Mouse (Mus musculus) megakaryocyte, embryonic 14.5 days (primary cell): ENCODE measurements around the gene Atp13a2. TPM values are rescaled to one million over a fixed set of nuclear protein-coding genes. Genes with fewer than 3 reads are reported as not detected.

Experiments used
- H3K27me3 ChIP-seq: replicated peaks from 2 replicates; pipeline ENCODE3; 2012; ENCODE audit warnings: inconsistent platforms
- H3K36me3 ChIP-seq: replicated peaks from 2 replicates; pipeline ENCODE3; 2012; ENCODE audit warnings: low read length, inconsistent platforms, mixed read lengths
- H3K4me1 ChIP-seq: 2 replicates; pipeline ENCODE4 v1.6.1; 2012; ENCODE audit warnings: inconsistent platforms
- H3K4me3 ChIP-seq: replicated peaks from 2 replicates; pipeline ENCODE3; 2012; ENCODE audit warnings: moderate library complexity, mild to moderate bottlenecking, inconsistent platforms
- H3K9me3 ChIP-seq: 2 replicates; pipeline ENCODE4 v1.6.1; 2012; ENCODE audit warnings: inconsistent platforms
- FLI1 ChIP-seq: IDR thresholded peaks from 2 replicates; pipeline ENCODE4 v1.6.1; 2012; ENCODE audit warnings: low read length, inconsistent platforms, mixed read lengths
- GATA1 ChIP-seq: IDR thresholded peaks from 3 replicates; pipeline ENCODE4 v1.6.1; 2012; ENCODE audit warnings: mixed read lengths, low read length, inconsistent platforms, borderline replicate concordance
- polyA plus RNA-seq: library from polyadenylated mRNA; stranded (reverse); fragments of >175 nt; gene quantifications from 2 replicates; pipeline ENCODE4 v1.2.3, GENCODE M21; 2012; ENCODE audit warnings: low replicate concordance; ENCODE audit not compliant: insufficient read depth

The Atp13a2 gene
- polyA plus RNA-seq, 1 experiment, result 373 TPM

- no peak for TF ChIP-seq GATA1
- no peak for TF ChIP-seq FLI1
- H3K36me3 ChIP-seq, result no peaks in the 10 kb centered on the region
These were observed 27.4 kb downstream of the Atp13a2 start for GRCm38 (mm10) chr4:141014114-141014513.

DNA sequence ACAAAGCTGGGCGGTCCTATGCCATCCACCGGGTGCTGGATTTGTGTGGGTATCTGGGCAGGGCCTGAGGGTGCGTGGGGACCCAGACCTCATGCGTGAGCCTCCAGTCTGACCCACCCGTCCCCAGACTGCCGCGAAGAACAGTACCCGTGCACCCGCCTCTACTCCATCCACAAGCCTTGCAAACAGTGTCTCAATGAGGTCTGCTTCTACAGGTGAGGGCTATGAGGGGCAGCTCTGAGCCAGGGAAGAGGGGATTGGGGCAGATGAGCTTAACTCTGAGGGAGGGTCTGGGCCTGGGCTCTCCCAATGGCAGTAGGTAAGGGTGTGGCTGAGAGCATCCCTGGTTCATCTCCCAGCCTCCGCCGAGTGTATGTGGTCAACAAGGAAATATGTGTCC, 28.2 kb downstream of the Atp13a2 start:
- Histone ChIP-seq H3K27me3 (peaks cover 72% of the 10 kb centered on the region), H3K9me3 (no peaks in the 10 kb centered on the region), H3K4me1 (peaks cover 31% of the 10 kb centered on the region), H3K4me3 (no peak overlapping the region), H3K36me3 (no peaks in the 10 kb centered on the region)
- TF ChIP-seq FLI1 (no peak), GATA1 (no peak)

More at GRCm38 (mm10) chr4:141014114-141014513, 27.4 kb downstream of the Atp13a2 start:
- Histone ChIP-seq H3K9me3 (no peaks in the 10 kb centered on the region), H3K27me3 (peaks cover 66% of the 10 kb centered on the region), H3K4me1 (peaks cover 32% of the 10 kb centered on the region), H3K4me3 (no peak overlapping the region)

- no peak overlapping the region for H3K4me3 ChIP-seq
- H3K9me3 ChIP-seq, result no peaks in the 10 kb centered on the region
- peaks cover 26% of the 10 kb centered on the region for H3K4me1 ChIP-seq
- TF ChIP-seq GATA1, result no peak
- no peak for TF ChIP-seq FLI1
- H3K36me3 ChIP-seq, result no peaks in the 10 kb centered on the region
- peaks cover 70% of the 10 kb centered on the region for H3K27me3 ChIP-seq
These were observed 28.7 kb downstream of the Atp13a2 start for GRCm38 (mm10) chr4:141015356-141015755.

DNA sequence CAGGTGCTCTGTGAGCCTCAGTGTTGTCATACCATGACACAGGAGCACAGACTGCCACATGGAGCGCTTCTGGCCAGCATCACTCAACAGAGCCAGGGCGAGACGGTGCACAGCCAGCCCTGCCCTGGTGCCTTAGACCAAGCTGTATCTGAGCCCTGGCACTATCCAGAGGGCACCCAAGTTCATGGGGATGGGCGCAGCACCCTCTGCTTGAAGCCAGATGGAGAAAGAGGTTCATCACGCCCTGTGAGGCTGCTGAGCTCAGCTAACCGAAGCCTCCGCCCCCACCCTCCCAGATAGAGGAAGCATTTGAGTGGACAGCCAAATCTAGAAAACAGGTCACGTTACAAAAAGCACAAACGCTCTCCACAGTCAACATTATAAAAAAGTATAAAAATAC, 29.6 kb downstream of the Atp13a2 start:
- no peak for TF ChIP-seq FLI1
- no peak for TF ChIP-seq GATA1
- peaks cover under 1% of the 10 kb centered on the region for H3K36me3 ChIP-seq
- peak overlapping the region; percentile 9 for H3K4me3 ChIP-seq
- H3K9me3 ChIP-seq, result no peaks in the 10 kb centered on the region
- H3K4me1 ChIP-seq, result peaks cover 23% of the 10 kb centered on the region
- peaks cover 62% of the 10 kb centered on the region for H3K27me3 ChIP-seq

DNA sequence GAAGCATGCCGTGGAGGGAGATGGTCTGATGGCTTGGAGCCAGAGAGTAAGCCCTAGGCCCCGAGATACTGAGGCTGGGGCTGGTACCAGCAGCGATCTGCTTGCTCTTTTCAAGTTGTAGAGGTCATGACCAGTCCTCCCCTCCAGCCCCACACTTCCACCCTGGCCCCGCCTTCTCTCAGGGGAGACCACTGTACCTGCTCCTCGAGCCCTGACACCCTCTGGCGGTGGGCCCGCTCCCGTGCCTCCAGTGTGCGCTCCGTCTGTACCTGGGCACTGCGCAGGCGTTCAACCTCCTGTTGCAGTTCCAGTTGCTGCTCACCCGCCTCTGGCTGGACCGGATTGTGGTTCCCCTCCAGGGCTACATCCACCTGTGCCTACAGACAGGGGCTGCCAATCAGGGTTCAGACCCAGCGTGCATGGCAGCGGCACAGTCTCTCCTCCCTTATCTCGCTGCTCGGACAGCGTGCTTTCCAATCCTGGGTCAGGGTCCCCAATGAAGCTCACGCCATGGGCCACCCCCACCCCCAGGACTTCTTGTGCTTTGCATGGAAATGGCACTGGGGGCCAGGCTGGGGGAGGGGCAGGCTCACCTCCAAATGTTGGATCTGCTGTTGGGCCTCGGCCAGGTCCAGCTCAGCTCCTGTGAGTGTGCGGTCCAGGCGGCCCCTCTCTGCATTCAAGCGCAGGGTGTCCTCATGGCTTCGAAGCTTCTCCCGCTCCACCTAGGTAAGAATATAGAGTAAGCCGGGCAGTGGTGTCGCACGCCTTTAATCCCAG, 31.2 kb downstream of the Atp13a2 start:
- Histone ChIP-seq H3K27me3 (peaks cover 56% of the 10 kb centered on the region), H3K36me3 (peaks cover 2% of the 10 kb centered on the region), H3K4me3 (no peak overlapping the region), H3K9me3 (no peaks in the 10 kb centered on the region), H3K4me1 (peaks cover 20% of the 10 kb centered on the region)
- no peak for TF ChIP-seq GATA1

- H3K9me3 ChIP-seq, result no peaks in the 10 kb centered on the region
- peaks cover 2% of the 10 kb centered on the region for H3K36me3 ChIP-seq
- H3K4me1 ChIP-seq, result peaks cover 30% of the 10 kb centered on the region
- TF ChIP-seq GATA1, result no peak
- TF ChIP-seq FLI1, result no peak
- peaks cover 43% of the 10 kb centered on the region for H3K27me3 ChIP-seq
- H3K4me3 ChIP-seq, result no peak overlapping the region
These were observed 33.5 kb downstream of the Atp13a2 start for GRCm38 (mm10) chr4:141020220-141020619.

DNA sequence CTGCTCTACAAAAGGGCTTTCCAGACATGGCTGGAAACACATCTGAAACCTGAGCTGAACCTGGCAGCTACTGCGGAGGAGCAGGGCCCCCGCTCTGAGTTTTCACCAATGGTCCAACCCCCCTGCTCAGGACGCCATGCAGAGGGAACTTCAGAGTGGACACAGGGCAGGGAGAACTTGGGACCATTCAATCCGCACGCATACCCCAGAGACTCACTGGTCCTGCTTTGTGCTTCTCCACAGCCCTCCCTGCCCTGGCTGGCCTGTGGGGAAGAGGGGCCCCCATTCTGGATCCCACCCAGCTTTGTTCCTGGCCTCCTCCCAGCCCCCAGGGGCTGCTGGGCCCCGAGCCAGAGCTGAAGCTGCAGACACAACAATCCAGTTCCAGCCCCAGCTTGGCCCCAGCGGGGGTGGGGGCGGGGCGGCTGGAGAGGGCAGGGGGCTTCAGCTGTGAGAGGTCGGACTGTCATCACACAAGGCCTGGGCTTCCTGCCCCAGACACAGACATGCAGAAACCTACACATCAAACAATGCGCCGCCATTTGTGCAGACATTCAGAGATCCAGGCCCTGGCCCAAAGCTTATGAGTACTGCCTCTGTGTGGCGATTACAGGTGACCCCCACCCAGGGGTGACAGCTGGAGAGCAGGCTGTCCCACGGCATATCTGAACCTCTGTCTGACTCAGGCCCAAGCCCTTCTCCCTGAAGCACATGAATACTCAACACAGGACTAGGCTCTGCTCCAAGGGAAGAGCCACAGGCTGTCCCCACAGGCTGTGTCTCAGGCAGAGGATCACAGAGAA, 34.3 kb downstream of the Atp13a2 start:
- peaks cover 2% of the 10 kb centered on the region for H3K36me3 ChIP-seq

GRCm38 (mm10) chr4:141021614-141021929, 34.9 kb downstream of the Atp13a2 start:
- Histone ChIP-seq H3K27me3 (peaks cover 39% of the 10 kb centered on the region), H3K9me3 (no peaks in the 10 kb centered on the region), H3K36me3 (peaks cover 2% of the 10 kb centered on the region), H3K4me3 (no peak overlapping the region), H3K4me1 (peaks cover 23% of the 10 kb centered on the region)
- TF ChIP-seq GATA1, result no peak
- TF ChIP-seq FLI1, result no peak

More for the DNA sequence above, 34.3 kb downstream of the Atp13a2 start:
- Histone ChIP-seq H3K27me3 (peaks cover 41% of the 10 kb centered on the region), H3K9me3 (no peaks in the 10 kb centered on the region), H3K4me1 (peaks cover 27% of the 10 kb centered on the region), H3K4me3 (no peak overlapping the region)
- TF ChIP-seq GATA1, result no peak

GRCm38 (mm10) chr4:141024052-141024451, 37.4 kb downstream of the Atp13a2 start:
- TF ChIP-seq GATA1 (no peak), FLI1 (no peak)
- peaks cover 4% of the 10 kb centered on the region for H3K36me3 ChIP-seq

GRCm38 (mm10) chr4:141024992-141025391, 38.3 kb downstream of the Atp13a2 start:
- Histone ChIP-seq H3K27me3 (peaks cover 27% of the 10 kb centered on the region), H3K4me3 (no peak overlapping the region), H3K4me1 (peaks cover 23% of the 10 kb centered on the region), H3K9me3 (no peaks in the 10 kb centered on the region), H3K36me3 (peaks cover 14% of the 10 kb centered on the region)
- no peak for TF ChIP-seq FLI1
- no peak for TF ChIP-seq GATA1

More at GRCm38 (mm10) chr4:141024052-141024451, 37.4 kb downstream of the Atp13a2 start:
- no peaks in the 10 kb centered on the region for H3K9me3 ChIP-seq
- H3K4me1 ChIP-seq, result peaks cover 23% of the 10 kb centered on the region
- peaks cover 27% of the 10 kb centered on the region for H3K27me3 ChIP-seq
- H3K4me3 ChIP-seq, result no peak overlapping the region
